Mouse (Mus musculus): Measurements from ENCODE around the gene Myo19. TPM values are rescaled to one million over a fixed set of nuclear protein-coding genes. Genes with fewer than 3 reads are reported as not detected.

Myo19 gene
- 1.1 and 1.2 TPM in 2 replicates for polyA plus RNA-seq (2012)

DNA sequence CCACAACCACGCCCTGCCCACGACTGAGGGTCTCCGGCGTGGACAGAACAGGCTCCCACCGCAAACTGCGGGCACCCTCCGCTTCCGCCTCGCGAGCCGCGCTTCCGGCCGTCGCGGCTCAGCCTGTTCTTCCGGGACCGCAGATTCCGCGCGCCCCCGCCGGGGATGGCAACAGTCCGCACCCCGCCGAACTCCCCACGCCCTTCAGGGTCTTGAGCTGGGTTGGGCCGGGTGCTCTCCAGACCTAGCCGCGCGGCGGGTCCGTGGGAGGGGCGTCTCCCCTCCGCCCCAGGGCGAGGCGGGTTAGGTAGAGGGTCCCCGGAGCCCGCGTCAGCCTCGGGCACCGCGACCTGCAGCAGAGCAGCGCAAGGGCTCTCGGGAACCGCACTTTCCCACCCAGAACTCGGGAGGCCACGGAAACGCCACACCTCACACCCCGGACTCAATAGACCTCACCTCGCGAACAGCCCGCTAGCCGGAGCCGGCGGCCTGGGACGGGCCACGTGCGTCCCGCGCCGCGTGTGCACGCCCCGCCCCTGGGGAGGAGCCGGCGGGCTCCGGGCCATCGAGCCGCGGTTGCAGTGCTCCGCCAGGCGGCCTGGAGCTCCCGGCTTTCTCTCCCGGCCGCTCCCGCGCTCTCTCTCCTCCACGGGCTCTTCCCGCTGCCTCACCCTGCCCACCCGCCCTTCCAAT, at the start of gene Myo19, which contains the start of gene Pigw:
Gene Myo19 (plus strand): TSS at position 377 of the 693 bp plus-strand sequence.
Gene Pigw (minus strand): TSS at position 514 of the 693 bp plus-strand sequence.
- Histone ChIP-seq H3K36me3 (ENCODE audit: control insufficient read depth) (peaks cover 65% of the 10 kb centered on the region), H3K4me1 (ENCODE audit: control insufficient read depth) (peaks cover 62% of the 10 kb centered on the region), H3K9me3 (ENCODE audit: control insufficient read depth, low read length) (no peaks in the 10 kb centered on the region), H3K4me3 (replicated peaks) (peak within 1 kb of the TSS; percentile 85), H3K27me3 (ENCODE audit: control insufficient read depth) (no peaks in the 10 kb centered on the region)
- TF ChIP-seq TAL1 (IDR thresholded peaks at IDR 0.05; ENCODE audit: low read length), result no peak
- no peak for TF ChIP-seq GATA1 (IDR thresholded peaks at IDR 0.05; ENCODE audit: low read length)

GRCm38 (mm10) chr11:84839330-84839729, 40.6 kb upstream of the Myo19 start:
- TF ChIP-seq GATA1 (IDR thresholded peaks at IDR 0.05; ENCODE audit: low read length) (no peak), TAL1 (IDR thresholded peaks at IDR 0.05; ENCODE audit: low read length) (no peak)
- no peaks in the 10 kb centered on the region for H3K27me3 ChIP-seq (ENCODE audit: control insufficient read depth)
- no peaks in the 10 kb centered on the region for H3K9me3 ChIP-seq (ENCODE audit: control insufficient read depth, low read length)
- H3K4me1 ChIP-seq (ENCODE audit: control insufficient read depth), result peaks cover under 1% of the 10 kb centered on the region; the same call in 1 of the 2 replicates
- H3K4me3 ChIP-seq (replicated peaks), result no peak overlapping the region
- H3K36me3 ChIP-seq (ENCODE audit: control insufficient read depth), result peaks cover 100% of the 10 kb centered on the region

GRCm38 (mm10) chr11:84846741-84847474, 33.0 kb upstream of the Myo19 start:
- Histone ChIP-seq H3K9me3 (ENCODE audit: control insufficient read depth, low read length) (no peaks in the 10 kb centered on the region), H3K27me3 (ENCODE audit: control insufficient read depth) (no peaks in the 10 kb centered on the region), H3K4me1 (ENCODE audit: control insufficient read depth) (peaks cover 2% of the 10 kb centered on the region), H3K4me3 (replicated peaks) (no peak overlapping the region), H3K36me3 (ENCODE audit: control insufficient read depth) (peaks cover 95% of the 10 kb centered on the region)
- TF ChIP-seq GATA1 (IDR thresholded peaks at IDR 0.05; ENCODE audit: low read length), result no peak
- TF ChIP-seq TAL1 (IDR thresholded peaks at IDR 0.05; ENCODE audit: low read length), result no peak

- TF ChIP-seq GATA1 (IDR thresholded peaks at IDR 0.05; ENCODE audit: low read length) (no peak), TAL1 (IDR thresholded peaks at IDR 0.05; ENCODE audit: low read length) (no peak)
- no peak overlapping the region for H3K4me3 ChIP-seq (replicated peaks)
- no peaks in the 10 kb centered on the region for H3K9me3 ChIP-seq (ENCODE audit: control insufficient read depth, low read length)
- H3K27me3 ChIP-seq (ENCODE audit: control insufficient read depth), result no peaks in the 10 kb centered on the region
- peaks cover 2% of the 10 kb centered on the region for H3K4me1 ChIP-seq (ENCODE audit: control insufficient read depth)
- peaks cover 95% of the 10 kb centered on the region for H3K36me3 ChIP-seq (ENCODE audit: control insufficient read depth)
These were observed 32.4 kb upstream of the Myo19 start for GRCm38 (mm10) chr11:84847475-84848090.

DNA sequence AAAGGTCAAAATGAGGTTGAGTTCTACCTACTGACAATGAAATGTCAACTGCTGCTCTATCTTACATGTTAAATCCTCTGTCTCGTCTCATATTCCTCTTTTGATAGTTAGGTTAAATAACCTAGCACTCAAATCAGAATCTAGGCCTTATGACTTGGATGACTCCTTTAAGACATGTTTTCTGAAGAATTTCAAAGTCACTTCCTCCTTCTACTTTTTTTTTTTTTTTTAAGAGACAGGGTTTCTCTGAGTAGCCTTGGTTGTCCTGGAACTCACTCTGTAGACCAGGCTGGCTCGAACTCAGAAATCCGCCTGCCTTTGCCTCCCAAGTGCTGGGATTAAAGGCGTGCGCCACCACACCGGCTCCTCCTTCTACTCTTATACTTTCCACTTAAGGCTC, 24.7 kb upstream of the Myo19 start:
- Histone ChIP-seq H3K4me3 (replicated peaks) (no peak overlapping the region), H3K9me3 (ENCODE audit: control insufficient read depth, low read length) (no peaks in the 10 kb centered on the region), H3K27me3 (ENCODE audit: control insufficient read depth) (no peaks in the 10 kb centered on the region), H3K36me3 (ENCODE audit: control insufficient read depth) (peaks cover 99% of the 10 kb centered on the region), H3K4me1 (ENCODE audit: control insufficient read depth) (peaks cover 3% of the 10 kb centered on the region; the same call in 1 of the 2 replicates)
- TF ChIP-seq GATA1 (IDR thresholded peaks at IDR 0.05; ENCODE audit: low read length) (no peak), TAL1 (IDR thresholded peaks at IDR 0.05; ENCODE audit: low read length) (no peak)

DNA sequence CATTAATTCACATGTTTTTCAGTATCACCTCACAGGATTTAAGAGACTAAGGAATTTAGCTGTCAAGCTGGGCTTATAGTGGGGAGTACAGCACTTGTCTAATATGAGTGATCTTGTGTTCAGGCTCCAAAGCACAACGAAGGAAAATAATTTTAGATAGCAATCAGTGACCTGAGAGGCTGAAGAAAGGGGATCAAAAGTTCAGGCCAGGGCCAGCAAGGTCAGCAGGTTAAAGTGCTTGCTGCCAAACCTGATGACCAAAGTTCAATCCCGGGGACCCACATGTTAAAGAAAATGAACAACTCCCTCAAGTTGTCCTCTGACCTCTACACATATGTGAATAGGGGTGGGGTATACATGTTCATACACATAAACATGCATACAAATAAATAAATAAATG, 14.7 kb upstream of the Myo19 start:
- H3K4me1 ChIP-seq (ENCODE audit: control insufficient read depth), result peaks cover 54% of the 10 kb centered on the region
- H3K27me3 ChIP-seq (ENCODE audit: control insufficient read depth), result no peaks in the 10 kb centered on the region
- H3K4me3 ChIP-seq (replicated peaks), result peak overlapping the region; percentile 68
- H3K9me3 ChIP-seq (ENCODE audit: control insufficient read depth, low read length), result no peaks in the 10 kb centered on the region
- TF ChIP-seq TAL1 (IDR thresholded peaks at IDR 0.05; ENCODE audit: low read length) (no peak), GATA1 (IDR thresholded peaks at IDR 0.05; ENCODE audit: low read length) (no peak)
- H3K36me3 ChIP-seq (ENCODE audit: control insufficient read depth), result peaks cover 95% of the 10 kb centered on the region

GRCm38 (mm10) chr11:84867586-84867985, 12.4 kb upstream of the Myo19 start:
- H3K9me3 ChIP-seq (ENCODE audit: control insufficient read depth, low read length), result no peaks in the 10 kb centered on the region
- peaks cover 86% of the 10 kb centered on the region for H3K36me3 ChIP-seq (ENCODE audit: control insufficient read depth)
- peak overlapping the region; percentile 68 for H3K4me3 ChIP-seq (replicated peaks)
- H3K4me1 ChIP-seq (ENCODE audit: control insufficient read depth), result peaks cover 53% of the 10 kb centered on the region
- H3K27me3 ChIP-seq (ENCODE audit: control insufficient read depth), result no peaks in the 10 kb centered on the region
- TF ChIP-seq GATA1 (IDR thresholded peaks at IDR 0.05; ENCODE audit: low read length) (no peak), TAL1 (IDR thresholded peaks at IDR 0.05; ENCODE audit: low read length) (no peak)

DNA sequence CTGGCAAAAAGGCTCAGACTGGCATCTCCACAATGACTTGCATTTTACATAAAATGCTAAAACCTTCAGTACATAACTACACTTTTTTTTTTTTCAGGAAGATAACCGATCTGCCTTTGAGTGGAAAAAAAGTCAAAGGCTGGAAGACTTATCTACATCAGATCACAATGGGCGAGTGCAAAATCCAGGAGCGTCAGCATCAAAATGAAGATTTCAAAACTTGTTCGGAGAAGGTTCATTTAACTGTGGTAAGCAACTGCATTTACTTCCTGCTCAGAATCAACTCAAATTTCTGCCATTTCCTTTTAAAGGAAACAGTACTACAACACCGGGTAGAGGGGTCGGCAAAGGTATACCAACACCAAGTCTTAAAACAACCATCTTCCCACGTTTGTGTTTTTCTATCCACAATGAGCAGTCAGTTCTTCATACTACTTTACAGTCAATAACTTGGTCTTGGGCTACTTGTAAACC, 11.1 kb upstream of the Myo19 start:
- peaks cover 54% of the 10 kb centered on the region for H3K4me1 ChIP-seq (ENCODE audit: control insufficient read depth)
- H3K27me3 ChIP-seq (ENCODE audit: control insufficient read depth), result no peaks in the 10 kb centered on the region
- TF ChIP-seq TAL1 (IDR thresholded peaks at IDR 0.05; ENCODE audit: low read length) (no peak), GATA1 (IDR thresholded peaks at IDR 0.05; ENCODE audit: low read length) (peak; percentile 34; the same call in 1 of the 2 replicates)
- H3K9me3 ChIP-seq (ENCODE audit: control insufficient read depth, low read length), result no peaks in the 10 kb centered on the region
- H3K4me3 ChIP-seq (replicated peaks), result peak overlapping the region; percentile 68
- H3K36me3 ChIP-seq (ENCODE audit: control insufficient read depth), result peaks cover 82% of the 10 kb centered on the region

Data from erythroblast, embryonic 14.5 days (primary cell).